Mouse (Mus musculus) limb, embryonic 14.5 days (tissue): ENCODE data around the gene Srgap2. TPM values are rescaled to one million over a fixed set of nuclear protein-coding genes. Genes with fewer than 3 reads are reported as not detected.
A peak's percentile ranks its signal among the peaks of the same experiment; 100 is the strongest.

ENCODE experiments used
- ATAC-seq: fragments of 200-750 bp; cut with Nextera tagmentation; 2 replicates; pipeline ENCODE4 v1.8.0; 2017; ENCODE audit warnings: low read depth, moderate number of reproducible peaks, moderate TSS enrichment; ENCODE audit not compliant: low FRiP score
- DNase-seq: peaks from one replicate; pipeline ENCODE4 v3.0.0-alpha.2; 2015; ENCODE audit warnings: low spot score
- H3K27ac ChIP-seq: fragments of 300-500 bp; sonication (generic); replicated peaks from 2 replicates; pipeline ENCODE4 v1.5.1; 2014; ENCODE audit warnings: low read depth, mild to moderate bottlenecking, low read length, moderate library complexity, mixed read lengths
- H3K27me3 ChIP-seq: fragments of 300-500 bp; sonication (generic); 2 replicates; pipeline ENCODE4 v1.6.1; 2014; ENCODE audit warnings: low read length, mixed read lengths; ENCODE audit not compliant: control insufficient read depth, insufficient read depth
- H3K36me3 ChIP-seq: fragments of 300-500 bp; sonication (generic); 2 replicates; pipeline ENCODE4 v1.6.1; 2014; ENCODE audit warnings: mild to moderate bottlenecking, low read length, moderate library complexity, mixed read lengths; ENCODE audit not compliant: control insufficient read depth, insufficient read depth
- H3K4me1 ChIP-seq: fragments of 300-500 bp; sonication (generic); 2 replicates; pipeline ENCODE4 v1.6.1; 2014; ENCODE audit warnings: antibody characterized with exemption, low read length, mixed read lengths; ENCODE audit not compliant: control insufficient read depth, insufficient read depth
- H3K4me2 ChIP-seq: fragments of 300-500 bp; sonication (generic); replicated peaks from 2 replicates; pipeline ENCODE4 v1.6.1; 2014; ENCODE audit warnings: low read depth, mild to moderate bottlenecking, low read length, moderate library complexity; ENCODE audit not compliant: severe bottlenecking
- H3K4me3 ChIP-seq: fragments of 300-500 bp; sonication (generic); replicated peaks from 2 replicates; pipeline ENCODE4 v1.5.1; 2014; ENCODE audit warnings: low read length
- H3K9ac ChIP-seq: fragments of 300-500 bp; sonication (generic); 2 replicates; pipeline ENCODE4 v1.6.1; 2014; ENCODE audit warnings: mild to moderate bottlenecking, low read depth, low read length, moderate library complexity; ENCODE audit not compliant: severe bottlenecking
- H3K9me3 ChIP-seq: fragments of 300-500 bp; sonication (generic); 2 replicates; pipeline ENCODE4 v1.6.1; 2016; ENCODE audit warnings: low read length; ENCODE audit not compliant: control insufficient read depth
- POLR2A ChIP-seq: fragments of 200-500 bp; IDR thresholded peaks from 2 replicates; pipeline ENCODE4 v1.8.0; 2012; ENCODE audit warnings: inconsistent platforms, mild to moderate bottlenecking, moderate library complexity, borderline replicate concordance; ENCODE audit not compliant: insufficient read depth, insufficient read length; ENCODE audit errors: extremely low read depth
- WGBS: fragments of 180-500 bp; shearing (Covaris S2); extraction: QIAGEN DNeasy Blood & Tissue Kit; methylation state at CpG from one replicate; pipeline ENCODE4 v1.1.7; 2014; 5-methylcytosine and 5-hydroxymethylcytosine counted together
- polyA plus RNA-seq, 2 experiments: library from polyadenylated mRNA; depleted of rRNA in 1 of 2; stranded (reverse) in 1 of 2; unstranded in 1 of 2; fragments of >200 nt; fragmentation: Nextera tagmentation in 1 of 2; extraction: Ambion mirVana in 1 of 2; gene quantifications; 2 replicates each; pipeline versions ENCODE4 v1.2.1 to v1.2.3; 2012 to 2014

Gene Srgap2
- polyA plus RNA-seq, 2 experiments, result 20.5 to 38.9 TPM

GRCm38 (mm10) chr1:131293922-131294250 is 233.3 kb downstream of the Srgap2 start:
- Histone ChIP-seq H3K4me2 (no peak overlapping the region), H3K4me1 (no peaks in the 10 kb centered on the region), H3K27me3 (no peaks in the 10 kb centered on the region), H3K9ac (no peak overlapping the region), H3K36me3 (peaks cover 69% of the 10 kb centered on the region), H3K9me3 (no peaks in the 10 kb centered on the region), H3K4me3 (no peak overlapping the region), H3K27ac (no peak overlapping the region; the same call in 1 of the 2 replicates)
- DNase-seq (no peak), ATAC-seq (no peak)
- TF ChIP-seq POLR2A, result no peak
- WGBS, result 71% methylated on average over 2 of the region's 2 CpGs

- H3K9ac ChIP-seq, result no peak overlapping the region
- no peak for TF ChIP-seq POLR2A
- no peaks in the 10 kb centered on the region for H3K9me3 ChIP-seq
- DNase-seq (no peak), ATAC-seq (0 out of 2 replicates have a peak, but pooled peaks have one; percentile 13)
- peaks cover 71% of the 10 kb centered on the region for H3K36me3 ChIP-seq
- H3K27me3 ChIP-seq, result no peaks in the 10 kb centered on the region
- H3K27ac ChIP-seq, result 0 out of 2 replicates have a peak overlapping the region, but pooled peaks have one; percentile 34
- no peak overlapping the region for H3K4me2 ChIP-seq
- WGBS, result 87% methylated on average over 4 of the region's 4 CpGs
- H3K4me3 ChIP-seq, result no peak overlapping the region
- no peaks in the 10 kb centered on the region for H3K4me1 ChIP-seq
These were observed 233.8 kb downstream of the Srgap2 start for GRCm38 (mm10) chr1:131293221-131293921.

- no peak overlapping the region for H3K4me2 ChIP-seq
- H3K4me1 ChIP-seq, result no peaks in the 10 kb centered on the region
- H3K9ac ChIP-seq, result no peak overlapping the region
- H3K36me3 ChIP-seq, result peaks cover 56% of the 10 kb centered on the region
- no peaks in the 10 kb centered on the region for H3K27me3 ChIP-seq
- no peak for ATAC-seq
- peak; percentile 34 for DNase-seq
- H3K9me3 ChIP-seq, result no peaks in the 10 kb centered on the region
- TF ChIP-seq POLR2A, result no peak
- no peak overlapping the region for H3K4me3 ChIP-seq
- WGBS, result 50% methylated on average over 2 of the region's 2 CpGs
- H3K27ac ChIP-seq, result no peak overlapping the region
These were observed 236.5 kb downstream of the Srgap2 start for GRCm38 (mm10) chr1:131290648-131291047.

- Histone ChIP-seq H3K27ac (no peak overlapping the region), H3K27me3 (no peaks in the 10 kb centered on the region), H3K4me1 (no peaks in the 10 kb centered on the region), H3K9me3 (no peaks in the 10 kb centered on the region), H3K4me2 (no peak overlapping the region), H3K4me3 (no peak overlapping the region), H3K9ac (no peak overlapping the region), H3K36me3 (peaks cover 44% of the 10 kb centered on the region)
- WGBS, result 89% methylated on average over 6 of the region's 6 CpGs
- TF ChIP-seq POLR2A, result no peak
- DNase-seq (no peak), ATAC-seq (no peak)
These were observed 238.2 kb downstream of the Srgap2 start for GRCm38 (mm10) chr1:131288938-131289337.

- Histone ChIP-seq H3K27ac (no peak overlapping the region), H3K27me3 (no peaks in the 10 kb centered on the region), H3K4me2 (no peak overlapping the region), H3K4me3 (no peak overlapping the region), H3K9me3 (no peaks in the 10 kb centered on the region), H3K36me3 (peaks cover 37% of the 10 kb centered on the region), H3K4me1 (no peaks in the 10 kb centered on the region), H3K9ac (no peak overlapping the region)
- ATAC-seq (no peak), DNase-seq (no peak)
- TF ChIP-seq POLR2A, result no peak
- 75% methylated on average over 2 of the region's 2 CpGs for WGBS
These were observed 239.9 kb downstream of the Srgap2 start for GRCm38 (mm10) chr1:131287267-131287666.
